Mouse (Mus musculus): ENCODE data around the gene Kcnip3.

DNA sequence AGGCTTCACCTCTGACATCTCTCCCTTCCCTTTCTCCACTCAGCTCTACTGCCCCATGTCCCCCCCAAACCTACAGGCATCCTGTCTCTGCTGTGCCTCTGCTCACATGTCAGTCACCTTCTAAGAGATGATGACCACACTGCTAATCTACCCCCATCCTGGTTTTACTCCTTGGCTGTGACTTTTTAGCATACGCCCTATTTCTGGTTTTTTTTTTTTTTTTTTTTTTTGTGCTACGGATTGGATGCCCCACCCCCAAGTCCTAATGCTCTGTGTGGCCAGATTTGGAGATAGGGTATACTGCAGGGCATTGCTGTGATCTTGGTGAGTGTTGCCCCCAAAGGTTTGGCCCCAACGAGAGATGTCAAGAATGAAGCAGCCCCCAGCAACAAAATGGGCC, 49.6 kb downstream of the Kcnip3 start:
- TF ChIP-seq POLR2A (IDR thresholded peaks at IDR 0.05; ENCODE audit: extremely low read depth, insufficient read depth, low read length) = no peak
- no peak for TF ChIP-seq CTCF (IDR thresholded peaks at IDR 0.05; ENCODE audit: low read depth, low read length)
